Comparison of ENCODE assay signal across 23 mouse cellular contexts in the genomic region with DNA sequence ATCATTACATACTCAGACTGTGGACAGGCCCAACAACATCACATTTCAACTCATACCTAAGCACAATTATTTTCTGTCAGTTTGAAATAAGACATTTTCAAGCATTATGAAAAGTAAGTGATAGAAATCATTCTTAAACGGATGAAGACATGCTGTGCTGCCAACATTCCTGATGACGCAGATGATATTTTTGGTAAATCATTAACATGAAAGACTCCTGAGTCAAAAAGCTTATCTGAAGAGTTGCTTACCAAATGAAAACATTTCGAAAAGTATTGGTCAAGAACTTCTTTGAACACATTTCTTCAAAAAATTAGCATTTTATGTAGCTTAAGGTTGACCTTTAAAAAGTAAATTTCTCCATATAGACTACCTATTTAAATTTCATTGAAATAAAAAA.
"Had no signal": no experiment of that assay in that cellular context is flagged by ENCODE, and none has a peak within 500 bp of the region (broad histone marks: within the 10 kb centered on the region; RNA-seq: fewer than 3 reads in every experiment).

No protein-coding gene starts in this region.

- H3K9me3 ChIP-seq: heart, embryonic 10.5 days; heart, embryonic 12.5 days; hindbrain, embryonic 10.5 days; hindbrain, embryonic 12.5 days; intestine, embryonic 15.5 days; limb, embryonic 10.5 days had no signal

- DNase-seq: gastrocnemius, adult 2 months; gastrocnemius, postnatal 10 days; gastrocnemius, postnatal 25 days; heart, adult 18-20 months; heart, postnatal 10 days; heart, postnatal 4 days; kidney, adult 18-20 months; kidney, postnatal 10 days; kidney, postnatal 4 days had no signal

- H3K9ac ChIP-seq: heart, embryonic 12.5 days; hindbrain, embryonic 12.5 days; hindbrain, embryonic 14.5 days; intestine, embryonic 15.5 days; limb, embryonic 12.5 days had no signal

- H3K4me1 ChIP-seq: heart, embryonic 10.5 days; heart, embryonic 12.5 days; hindbrain, embryonic 10.5 days; hindbrain, embryonic 12.5 days; intestine, embryonic 15.5 days; limb, embryonic 12.5 days had no signal

- ATAC-seq: forebrain, embryonic 16.5 days; hindbrain, embryonic 16.5 days; inflammation-experienced regulatory T-cells, adult 6 months; intestine, embryonic 15.5 days; intestine, postnatal 0 days had no signal

- H3K4me2 ChIP-seq: heart, embryonic 12.5 days; hindbrain, embryonic 12.5 days; hindbrain, embryonic 14.5 days; intestine, embryonic 15.5 days; limb, embryonic 12.5 days had no signal

- H3K27ac ChIP-seq: gastrocnemius, adult 2 months; heart, embryonic 10.5 days; hindbrain, embryonic 10.5 days; hindbrain, embryonic 12.5 days; hindbrain, embryonic 14.5 days; intestine, embryonic 15.5 days; layer of hippocampus, adult 2 months; left cerebral cortex, adult 2 months; limb, embryonic 10.5 days; limb, embryonic 12.5 days had no signal

- H3K36me3 ChIP-seq: heart, embryonic 10.5 days; heart, embryonic 12.5 days; hindbrain, embryonic 10.5 days; hindbrain, embryonic 12.5 days; intestine, embryonic 15.5 days; limb, embryonic 10.5 days; limb, embryonic 12.5 days had no signal

- H3K4me3 ChIP-seq: gastrocnemius, adult 2 months; heart, embryonic 10.5 days; heart, embryonic 12.5 days; hindbrain, embryonic 10.5 days; hindbrain, embryonic 12.5 days; intestine, embryonic 15.5 days; layer of hippocampus, adult 2 months; left cerebral cortex, adult 2 months; limb, embryonic 10.5 days; limb, embryonic 12.5 days had no signal

- H3K27me3 ChIP-seq: heart, embryonic 12.5 days; hindbrain, embryonic 12.5 days; intestine, embryonic 15.5 days; limb, embryonic 12.5 days had no signal
